Mouse (Mus musculus) liver, adult 2 months (tissue): Measurements from ENCODE around the gene Dlgap4. TPM values are rescaled to one million over a fixed set of nuclear protein-coding genes. Genes with fewer than 3 reads are reported as not detected.

Experiments
- DNase-seq: peaks from one replicate; pipeline ENCODE4 v3.0.0-alpha.2; 2011; ENCODE audit warnings: low read depth, low spot score; ENCODE audit errors: extremely low read depth
- H3K27ac ChIP-seq: fragments of 200-500 bp; replicated peaks from 2 replicates; pipeline ENCODE4 v1.5.1; 2012; ENCODE audit warnings: low read depth, mild to moderate bottlenecking, control low read depth, inconsistent platforms, low read length; ENCODE audit not compliant: insufficient read depth
- H3K27me3 ChIP-seq: fragments of 200-500 bp; 2 replicates; pipeline ENCODE4 v1.6.1; 2012; ENCODE audit warnings: mild to moderate bottlenecking, moderate library complexity, low read length, inconsistent platforms; ENCODE audit not compliant: control insufficient read depth, insufficient read depth
- H3K36me3 ChIP-seq: fragments of 200-500 bp; 2 replicates; pipeline ENCODE4 v1.6.1; 2012; ENCODE audit warnings: low read length, inconsistent platforms; ENCODE audit not compliant: control insufficient read depth, insufficient read depth
- H3K4me1 ChIP-seq: fragments of 200-500 bp; 2 replicates; pipeline ENCODE4 v1.6.1; 2011; ENCODE audit warnings: low read length; ENCODE audit not compliant: control insufficient read depth, insufficient read depth
- H3K4me3 ChIP-seq: fragments of 200-500 bp; 2 replicates; pipeline ENCODE4 v1.5.1; 2011; ENCODE audit warnings: low read depth, mild to moderate bottlenecking, control low read depth, low read length, moderate library complexity; ENCODE audit not compliant: insufficient read depth
- H3K79me2 ChIP-seq: fragments of 200-500 bp; 2 replicates; pipeline ENCODE4 v1.6.1; 2012; ENCODE audit warnings: inconsistent platforms, mild to moderate bottlenecking, low read length, moderate library complexity; ENCODE audit not compliant: control insufficient read depth, insufficient read depth
- H3K9ac ChIP-seq: fragments of 200-500 bp; 2 replicates; pipeline ENCODE4 v1.6.1; 2012; ENCODE audit warnings: low read depth, mild to moderate bottlenecking, control low read depth, inconsistent platforms, low read length
- CTCF ChIP-seq: fragments of 200-500 bp; IDR thresholded peaks from 2 replicates; pipeline ENCODE4 v1.5.1; 2011; ENCODE audit warnings: low read depth, low read length, control low read depth
- POLR2A ChIP-seq: fragments of 200-500 bp; IDR thresholded peaks from 2 replicates; pipeline ENCODE4 v1.6.1; 2011; ENCODE audit warnings: low read length, control low read depth; ENCODE audit not compliant: insufficient read depth; ENCODE audit errors: extremely low read depth
- WGBS: fragments of 180-500 bp; shearing (Covaris S2); methylation state at CpG from one replicate; pipeline ENCODE4 v1.1.7; 2018; 5-methylcytosine and 5-hydroxymethylcytosine counted together
- polyA plus RNA-seq: library from polyadenylated mRNA; depleted of rRNA; stranded (reverse); fragments of >200 nt; gene quantifications from 2 replicates; pipeline ENCODE4 v1.2.3, GENCODE M21; 2012; rRNA removed
- total RNA-seq: library from RNA; depleted of rRNA; stranded (reverse); fragments of >200 nt; gene quantifications from 2 replicates; pipeline ENCODE4 v1.2.3, GENCODE M21; 2014; rRNA removed

The Dlgap4 gene
- total RNA-seq (3.2 and 4.0 TPM in 2 replicates), polyA plus RNA-seq (13.9 and 22.8 TPM in 2 replicates)

DNA sequence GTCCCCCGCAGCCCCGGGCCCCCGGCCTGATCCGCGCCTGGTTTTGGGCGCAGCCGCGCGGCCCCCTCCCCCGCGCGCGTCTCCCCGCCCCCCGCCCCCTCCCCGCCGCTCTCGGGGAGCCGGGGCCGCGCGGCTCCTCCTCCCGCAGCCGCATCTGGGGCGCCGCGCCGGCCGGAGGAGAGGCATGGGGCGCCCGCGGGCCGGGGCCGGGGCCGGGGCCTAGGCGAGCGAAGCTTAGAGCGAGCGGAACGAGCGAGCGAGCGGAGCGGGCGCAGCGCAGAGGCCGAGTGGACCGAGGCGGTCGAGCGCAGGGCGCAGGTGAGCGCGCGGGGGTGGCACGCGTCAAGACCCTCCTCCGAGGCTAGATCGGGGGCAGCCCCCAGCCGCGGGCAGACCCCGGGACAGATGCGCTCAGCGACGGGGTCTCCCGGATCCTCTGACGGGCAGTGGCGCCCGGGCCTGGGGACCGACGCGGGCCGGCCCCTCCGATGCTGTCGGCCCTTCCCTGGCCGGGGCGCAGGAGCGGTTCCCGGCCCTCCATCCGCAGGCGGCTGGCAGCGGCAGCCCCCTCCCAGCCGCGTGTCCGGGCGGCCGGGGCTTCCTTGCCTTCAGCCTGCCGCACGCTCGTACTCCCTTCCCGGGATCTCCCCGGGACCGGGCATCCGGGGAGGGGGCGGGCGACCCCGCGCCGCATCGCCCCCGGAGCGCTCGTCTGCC is at the start of gene Dlgap4:
Gene Dlgap4, plus strand, starts transcription at position 165 of the 717 bp plus-strand sequence.
- WGBS = 3% methylated on average over 85 of the region's 103 CpGs
- Histone ChIP-seq H3K4me1 (no peaks in the 10 kb centered on the region), H3K4me3 (peak within 1 kb of the TSS; percentile 36; the same call in 1 of the 2 replicates), H3K79me2 (no peaks in the 10 kb centered on the region), H3K36me3 (no peaks in the 10 kb centered on the region), H3K9ac (no peak within 1 kb of the TSS), H3K27me3 (peaks cover 25% of the 10 kb centered on the region), H3K27ac (no peak within 1 kb of the TSS)
- DNase-seq = no peak
- no peak for TF ChIP-seq CTCF
- TF ChIP-seq POLR2A = no peak

DNA sequence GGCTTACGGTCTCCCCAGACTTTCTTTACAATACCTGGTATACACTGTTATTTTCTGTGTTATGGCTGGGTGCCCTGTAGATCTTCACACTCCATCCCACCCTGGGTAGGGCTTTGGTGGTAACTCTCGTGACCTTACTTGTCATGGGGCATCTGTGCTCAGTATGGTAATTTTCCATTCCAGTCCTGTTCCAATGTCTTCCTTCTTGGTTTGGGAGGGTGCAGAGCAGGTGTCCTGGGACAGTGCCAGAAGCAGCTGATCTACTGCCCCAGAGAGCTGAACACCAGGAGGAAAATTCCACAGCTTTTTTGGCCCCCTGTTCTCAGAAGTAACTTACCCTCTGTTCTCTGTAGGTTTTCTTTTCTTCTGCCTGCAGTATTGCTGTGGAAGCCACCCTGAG is 47.0 kb upstream of the Dlgap4 start:
- Histone ChIP-seq H3K4me3 (no peak overlapping the region), H3K9ac (no peak overlapping the region), H3K27ac (no peak overlapping the region), H3K4me1 (peaks cover 2% of the 10 kb centered on the region; the same call in 1 of the 2 replicates), H3K27me3 (no peaks in the 10 kb centered on the region), H3K79me2 (no peaks in the 10 kb centered on the region), H3K36me3 (peaks cover 28% of the 10 kb centered on the region)
- WGBS = 92% methylated on average over 2 of the region's 2 CpGs
- TF ChIP-seq CTCF (no peak), POLR2A (no peak)
- DNase-seq = no peak

DNA sequence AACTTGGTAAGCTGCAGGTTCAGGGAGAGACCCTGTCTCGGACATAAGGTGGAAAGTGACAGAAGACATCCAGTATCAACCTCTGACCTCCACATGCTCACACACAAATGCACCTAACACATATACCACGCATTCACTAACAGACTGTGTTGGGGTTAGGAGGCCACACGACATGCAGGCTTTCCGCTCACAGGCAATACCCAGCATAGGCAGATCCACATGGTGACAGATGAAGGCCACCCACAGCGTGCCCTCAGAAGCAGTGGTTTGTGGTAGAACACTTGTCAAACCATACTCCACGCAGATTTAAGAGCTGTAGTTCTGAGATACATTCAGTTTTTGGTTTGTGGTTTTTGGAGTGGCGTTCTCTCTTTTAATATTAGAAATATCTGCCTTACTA is 44.9 kb upstream of the Dlgap4 start:
- Histone ChIP-seq H3K4me3 (no peak overlapping the region), H3K9ac (no peak overlapping the region), H3K27ac (no peak overlapping the region), H3K27me3 (no peaks in the 10 kb centered on the region), H3K36me3 (peaks cover 22% of the 10 kb centered on the region), H3K79me2 (no peaks in the 10 kb centered on the region), H3K4me1 (peaks cover 1% of the 10 kb centered on the region; the same call in 1 of the 2 replicates)
- TF ChIP-seq CTCF = no peak
- no peak for TF ChIP-seq POLR2A
- WGBS = 95% methylated on average over 7 of the region's 7 CpGs
- DNase-seq = no peak

DNA sequence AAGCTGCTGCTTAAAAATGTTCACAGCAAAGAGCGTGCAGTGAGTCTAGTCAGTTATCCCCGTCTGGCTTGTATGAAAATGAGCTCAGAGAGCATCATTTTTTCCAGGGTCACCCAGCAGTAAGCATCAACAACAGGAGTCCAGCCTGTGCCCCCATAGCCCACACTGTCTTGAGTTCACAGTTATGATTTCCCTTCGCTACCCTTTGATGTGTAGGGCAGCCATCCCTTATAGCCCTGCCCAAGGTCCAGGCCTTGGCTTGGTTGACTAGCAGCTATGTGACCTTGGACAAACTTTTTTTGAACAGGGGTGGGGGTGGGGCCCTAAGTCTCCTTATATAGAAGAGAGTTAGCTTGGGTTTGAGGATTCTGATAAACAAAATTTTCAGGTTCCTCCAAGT is 44.2 kb upstream of the Dlgap4 start:
- DNase-seq = no peak

DNA sequence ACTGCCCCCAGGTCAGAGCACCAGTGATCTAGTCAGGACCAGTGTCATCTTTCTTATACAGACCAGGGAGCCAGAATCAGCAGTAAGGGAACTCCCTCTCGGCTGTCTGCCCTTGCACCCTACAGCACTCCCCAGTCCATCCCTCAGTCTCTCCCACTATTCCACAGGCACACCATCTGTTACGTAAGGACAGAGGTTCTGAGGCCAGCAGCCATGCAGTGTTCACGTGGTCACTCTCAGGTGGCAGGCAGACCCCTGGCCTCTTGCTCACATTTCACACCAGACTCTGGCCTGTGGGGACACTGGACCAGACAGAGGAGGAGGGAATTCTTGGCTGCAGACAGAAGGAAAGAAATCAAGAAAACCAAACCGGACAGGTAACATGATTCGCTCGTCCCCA is 42.0 kb upstream of the Dlgap4 start:
- TF ChIP-seq POLR2A (no peak), CTCF (no peak)
- Histone ChIP-seq H3K36me3 (peaks cover 14% of the 10 kb centered on the region), H3K9ac (no peak overlapping the region), H3K79me2 (no peaks in the 10 kb centered on the region), H3K27ac (no peak overlapping the region), H3K27me3 (no peaks in the 10 kb centered on the region), H3K4me1 (no peaks in the 10 kb centered on the region), H3K4me3 (no peak overlapping the region)
- WGBS = 67% methylated on average over 6 of the region's 6 CpGs
- DNase-seq = peak; percentile 64

More for the DNA sequence above, 44.2 kb upstream of the Dlgap4 start:
- H3K27ac ChIP-seq = no peak overlapping the region
- WGBS = 91% methylated on average over 3 of the region's 3 CpGs
- TF ChIP-seq POLR2A (no peak), CTCF (no peak)
- no peaks in the 10 kb centered on the region for H3K27me3 ChIP-seq
- H3K9ac ChIP-seq = no peak overlapping the region
- H3K79me2 ChIP-seq = no peaks in the 10 kb centered on the region
- H3K4me3 ChIP-seq = no peak overlapping the region
- peaks cover 19% of the 10 kb centered on the region for H3K36me3 ChIP-seq
- H3K4me1 ChIP-seq = no peaks in the 10 kb centered on the region

DNA sequence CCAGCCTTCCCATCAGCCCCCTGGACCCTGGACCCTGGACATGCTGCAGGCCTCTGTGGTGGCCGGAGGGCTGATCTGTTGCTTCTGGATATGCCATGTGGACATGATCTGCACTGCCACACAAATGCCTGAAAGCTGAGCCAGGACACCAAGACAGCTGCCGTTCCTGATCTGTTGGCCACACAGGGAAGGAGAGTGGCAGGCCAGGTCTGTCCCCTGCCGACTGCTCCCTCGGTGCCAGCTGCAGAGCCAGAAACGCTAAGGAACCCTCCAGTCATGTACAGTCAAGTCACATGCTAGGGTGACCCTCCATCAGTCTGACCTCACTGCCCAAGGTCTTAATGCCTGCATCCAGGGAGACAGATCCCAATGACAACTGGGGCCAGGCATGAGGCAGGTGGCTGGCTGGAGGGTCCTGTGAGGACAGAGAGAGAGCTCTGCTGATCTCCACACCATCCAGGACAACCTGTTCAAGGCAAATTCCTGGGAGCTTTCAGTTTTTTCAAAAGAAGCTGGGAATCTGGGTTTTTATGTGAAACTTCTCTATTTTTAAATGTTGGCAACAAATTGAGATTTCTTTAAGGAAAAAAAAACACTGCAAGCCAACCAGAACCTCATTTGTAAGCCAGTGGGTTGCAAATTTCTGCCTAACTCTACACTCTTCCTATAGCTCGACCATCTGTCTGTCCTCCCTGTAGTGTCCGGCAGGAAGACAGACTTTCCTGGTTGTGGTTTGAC is 36.5 kb upstream of the Dlgap4 start:
- no peak for DNase-seq
- no peak for TF ChIP-seq CTCF
- TF ChIP-seq POLR2A = no peak
- no peaks in the 10 kb centered on the region for H3K79me2 ChIP-seq
- no peaks in the 10 kb centered on the region for H3K4me1 ChIP-seq
- no peaks in the 10 kb centered on the region for H3K36me3 ChIP-seq
- 83% methylated on average over 7 of the region's 7 CpGs for WGBS
- no peak overlapping the region for H3K27ac ChIP-seq
- H3K4me3 ChIP-seq = no peak overlapping the region
- H3K27me3 ChIP-seq = no peaks in the 10 kb centered on the region
- H3K9ac ChIP-seq = no peak overlapping the region
